Comparison of ENCODE assay signal across 1 mouse cellular context in the genomic region with DNA sequence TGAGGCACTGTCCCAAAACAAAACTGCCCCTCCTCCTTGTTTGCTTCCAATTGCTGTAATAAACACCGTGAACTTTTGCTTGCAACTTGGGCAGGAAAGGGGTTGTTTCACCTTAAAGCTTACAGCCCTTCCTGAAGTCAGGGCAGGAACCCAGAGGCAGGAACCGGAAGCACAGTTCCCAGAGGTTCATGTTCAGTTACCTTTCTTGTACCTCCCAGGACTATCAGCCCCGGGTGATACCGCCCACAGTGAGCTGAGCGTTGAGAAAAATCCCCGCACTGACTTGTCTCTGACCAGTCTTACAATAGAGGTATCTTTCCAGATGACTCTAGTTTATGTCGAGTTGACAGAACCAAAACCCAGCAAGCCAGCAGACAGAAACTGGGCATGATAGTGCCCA.
TF ChIP-seq lines count a peak whose summit lies in the region.

No protein-coding gene starts in this region.

TF ChIP-seq in ES-E14, 5 proteins besides CTCF, POLR2A, EP300 and RAD21:
- no peak for TF ChIP-seq HCFC1 (IDR thresholded peaks at IDR 0.05; ENCODE audit: borderline replicate concordance, insufficient read depth, low read length)
- no peak for TF ChIP-seq ZC3H11A (IDR thresholded peaks at IDR 0.05; ENCODE audit: borderline replicate concordance, low read depth, low read length)
- no peak for TF ChIP-seq ZNF384 (IDR thresholded peaks at IDR 0.05; ENCODE audit: low read depth, low read length)
- TF ChIP-seq MAFK (IDR thresholded peaks at IDR 0.05; ENCODE audit: insufficient read depth, low read depth, low read length) = no peak
- no peak for TF ChIP-seq CHD2 (IDR thresholded peaks at IDR 0.05; ENCODE audit: low read depth, low read length)
